Mouse (Mus musculus) heart, adult 2 months (tissue): Measurements from ENCODE around the gene Magi3. TPM values are rescaled to one million over a fixed set of nuclear protein-coding genes. Genes with fewer than 3 reads are reported as not detected.

Experiments used
- DNase-seq, 2 experiments: peaks; one replicate each; pipeline ENCODE4 v3.0.0; 2021
- H3K27ac ChIP-seq: fragments of 200-600 bp; 2 replicates; pipeline ENCODE4 v1.8.1; 2022
- H3K27me3 ChIP-seq: fragments of 200-500 bp; 2 replicates; pipeline ENCODE4 v1.6.1; 2012; ENCODE audit warnings: mild to moderate bottlenecking, low read length, inconsistent platforms, mixed read lengths; ENCODE audit not compliant: control insufficient read depth, insufficient read depth
- H3K36me3 ChIP-seq: fragments of 200-500 bp; 2 replicates; pipeline ENCODE4 v1.6.1; 2012; ENCODE audit warnings: low read length, inconsistent platforms; ENCODE audit not compliant: control insufficient read depth, insufficient read depth
- H3K4me1 ChIP-seq: fragments of 200-500 bp; 2 replicates; pipeline ENCODE4 v1.6.1; 2011; ENCODE audit warnings: low read length; ENCODE audit not compliant: control insufficient read depth, insufficient read depth
- H3K4me3 ChIP-seq: fragments of 200-600 bp; 2 replicates; pipeline ENCODE4 v1.8.1; 2022
- H3K79me2 ChIP-seq: fragments of 200-500 bp; replicated peaks from 2 replicates; pipeline ENCODE4 v1.6.1; 2012; ENCODE audit warnings: mild to moderate bottlenecking, inconsistent platforms, low read length, moderate library complexity, mixed read lengths; ENCODE audit not compliant: control insufficient read depth, insufficient read depth
- H3K9ac ChIP-seq: fragments of 200-500 bp; 2 replicates; pipeline ENCODE4 v1.6.1; 2012; ENCODE audit warnings: low read depth, mild to moderate bottlenecking, control low read depth, inconsistent platforms, low read length, mixed read lengths
- CTCF ChIP-seq: fragments of 200-600 bp; IDR thresholded peaks from 2 replicates; pipeline ENCODE4 v1.8.1; 2022; ENCODE audit warnings: antibody characterized with exemption, mild to moderate bottlenecking, moderate library complexity
- EP300 ChIP-seq: fragments of 200-500 bp; IDR thresholded peaks from 2 replicates; pipeline ENCODE4 v1.6.1; 2011; ENCODE audit warnings: low read depth, low read length, control low read depth; ENCODE audit not compliant: insufficient read depth
- POLR2A ChIP-seq: fragments of 200-500 bp; IDR thresholded peaks from 2 replicates; pipeline ENCODE4 v1.6.1; 2011; ENCODE audit warnings: mild to moderate bottlenecking, low read depth, low read length, control low read depth; ENCODE audit not compliant: insufficient read depth
- WGBS: fragments of 180-500 bp; shearing (Covaris S2); methylation state at CpG from one replicate; pipeline ENCODE4 v1.1.7; 2018; 5-methylcytosine and 5-hydroxymethylcytosine counted together
- intact Hi-C: fragments of 180-260 bp; cut with DNase I; formaldehyde crosslinking; loops from one replicate; pipeline ENCODE4 v1.15.1; 2025
- polyA plus RNA-seq: library from polyadenylated mRNA; depleted of rRNA; stranded (reverse); fragments of >200 nt; gene quantifications from 2 replicates; pipeline ENCODE4 v1.2.3, GENCODE M21; 2012
- total RNA-seq, 2 experiments: library from RNA; stranded (reverse); gene quantifications; 2 replicates each; pipeline ENCODE4 v1.2.3; 2021

Gene Magi3
- total and polyA plus RNA-seq, 3 experiments = 10.0 to 42.2 (median 31.2) TPM

DNA sequence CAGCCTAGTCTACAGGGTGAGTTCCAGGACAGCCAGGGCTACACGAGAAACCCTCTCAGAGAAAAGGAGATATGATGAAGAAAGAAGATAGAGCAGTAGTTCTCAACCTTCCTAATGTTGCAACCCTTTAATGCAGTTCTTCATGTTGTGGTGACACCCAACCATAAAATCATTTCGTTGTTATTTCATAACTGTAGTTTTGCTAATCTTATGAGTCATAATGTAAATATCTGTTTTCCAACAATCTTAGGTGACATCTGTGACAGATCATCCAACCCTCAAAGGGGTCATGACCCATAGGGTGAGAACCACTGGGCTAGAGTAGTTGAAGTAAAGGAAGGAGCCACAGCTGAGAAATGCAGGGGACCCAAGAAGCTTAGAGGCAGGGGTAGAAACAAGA is 35.9 kb downstream of the Magi3 start:
- DNase-seq = no peak
- Histone ChIP-seq H3K4me3 (no peak overlapping the region), H3K79me2 (peaks cover 2% of the 10 kb centered on the region; the same call in 1 of the 2 replicates), H3K4me1 (no peaks in the 10 kb centered on the region; the same call in 1 of the 2 replicates), H3K27me3 (no peaks in the 10 kb centered on the region), H3K9ac (no peak overlapping the region), H3K36me3 (no peaks in the 10 kb centered on the region; the same call in 1 of the 2 replicates), H3K27ac (no peak overlapping the region)
- 68% methylated on average over 2 of the region's 2 CpGs for WGBS
- TF ChIP-seq EP300 (no peak), POLR2A (no peak), CTCF (no peak)
- intact Hi-C loops = no loop called here

DNA sequence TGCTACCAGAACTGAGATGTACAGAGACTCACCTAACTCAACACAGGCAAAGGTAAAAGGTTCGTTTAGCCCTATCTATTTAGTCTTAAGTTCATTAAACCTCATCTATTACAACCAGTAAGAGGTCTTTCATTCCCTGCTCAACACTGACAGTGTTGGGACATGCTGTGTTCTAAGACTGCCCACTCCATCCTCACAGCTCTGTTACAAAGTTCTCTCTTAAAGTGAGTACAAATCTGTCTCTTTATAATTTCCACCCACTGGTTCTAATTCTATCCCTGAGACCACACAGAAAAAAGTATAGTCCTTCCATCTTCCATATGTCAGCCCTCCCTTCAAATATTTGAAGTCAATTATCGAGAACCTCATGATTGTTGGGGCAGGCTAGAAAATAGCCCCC is 36.5 kb downstream of the Magi3 start:
- Histone ChIP-seq H3K4me1 (no peaks in the 10 kb centered on the region; the same call in 1 of the 2 replicates), H3K27ac (no peak overlapping the region), H3K36me3 (no peaks in the 10 kb centered on the region; the same call in 1 of the 2 replicates), H3K9ac (no peak overlapping the region), H3K79me2 (peaks cover 2% of the 10 kb centered on the region; the same call in 1 of the 2 replicates), H3K27me3 (no peaks in the 10 kb centered on the region), H3K4me3 (no peak overlapping the region)
- 75% methylated on average over 2 of the region's 2 CpGs for WGBS
- no peak for TF ChIP-seq CTCF
- intact Hi-C loops = no loop called here
- DNase-seq = no peak

DNA sequence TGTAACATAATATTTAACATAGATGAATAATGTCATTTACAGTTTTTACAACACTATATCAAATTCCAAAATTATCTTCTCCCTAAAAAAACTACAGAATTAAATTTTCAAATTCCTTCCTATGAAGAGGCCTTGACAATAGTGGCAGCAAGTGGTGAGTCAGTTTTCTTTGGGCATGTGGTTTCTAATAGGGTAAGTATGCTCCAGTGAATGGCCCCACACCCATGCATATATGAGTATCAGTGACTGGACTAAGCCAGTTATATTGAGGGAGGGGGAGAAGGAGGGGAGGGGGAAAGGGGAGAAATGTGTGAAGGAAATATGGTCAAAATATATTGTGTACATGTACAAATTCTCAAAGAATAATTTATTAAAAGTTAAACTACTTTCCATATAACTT is 37.5 kb downstream of the Magi3 start:
- Histone ChIP-seq H3K27ac (no peak overlapping the region), H3K4me3 (no peak overlapping the region), H3K27me3 (no peaks in the 10 kb centered on the region), H3K36me3 (no peaks in the 10 kb centered on the region; the same call in 1 of the 2 replicates), H3K9ac (no peak overlapping the region), H3K79me2 (peaks cover 2% of the 10 kb centered on the region; the same call in 1 of the 2 replicates), H3K4me1 (no peaks in the 10 kb centered on the region; the same call in 1 of the 2 replicates)
- no peak for TF ChIP-seq EP300
- no peak for TF ChIP-seq CTCF
- no peak for TF ChIP-seq POLR2A
- no peak for DNase-seq
- intact Hi-C loops = no loop called here

DNA sequence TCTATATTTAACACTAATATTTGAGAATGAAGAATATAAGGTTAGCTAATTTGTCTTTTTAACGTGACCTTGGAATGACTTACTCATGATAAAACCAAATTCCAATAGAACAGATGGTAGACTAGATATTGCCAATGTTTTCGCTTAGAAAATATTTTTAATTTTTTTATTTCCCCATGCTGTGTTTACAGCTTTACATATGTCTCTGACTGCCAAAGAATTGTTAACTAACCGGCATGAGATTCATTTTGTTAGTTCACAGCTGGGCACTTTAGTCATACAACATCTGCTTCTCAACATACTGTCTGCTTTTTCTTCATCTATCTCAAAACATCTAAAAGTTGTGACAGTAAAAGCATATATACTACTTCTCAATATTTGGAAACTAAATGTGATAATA is 58.8 kb downstream of the Magi3 start:
- Histone ChIP-seq H3K79me2 (peaks cover 1% of the 10 kb centered on the region; the same call in 1 of the 2 replicates), H3K27ac (no peak overlapping the region), H3K4me1 (no peaks in the 10 kb centered on the region), H3K9ac (no peak overlapping the region), H3K27me3 (no peaks in the 10 kb centered on the region), H3K4me3 (no peak overlapping the region), H3K36me3 (no peaks in the 10 kb centered on the region)
- no peak for DNase-seq
- intact Hi-C loops = no loop called here
- WGBS = 69% methylated on average over 3 of the region's 3 CpGs
- TF ChIP-seq EP300 = no peak
- TF ChIP-seq CTCF = no peak
- no peak for TF ChIP-seq POLR2A

DNA sequence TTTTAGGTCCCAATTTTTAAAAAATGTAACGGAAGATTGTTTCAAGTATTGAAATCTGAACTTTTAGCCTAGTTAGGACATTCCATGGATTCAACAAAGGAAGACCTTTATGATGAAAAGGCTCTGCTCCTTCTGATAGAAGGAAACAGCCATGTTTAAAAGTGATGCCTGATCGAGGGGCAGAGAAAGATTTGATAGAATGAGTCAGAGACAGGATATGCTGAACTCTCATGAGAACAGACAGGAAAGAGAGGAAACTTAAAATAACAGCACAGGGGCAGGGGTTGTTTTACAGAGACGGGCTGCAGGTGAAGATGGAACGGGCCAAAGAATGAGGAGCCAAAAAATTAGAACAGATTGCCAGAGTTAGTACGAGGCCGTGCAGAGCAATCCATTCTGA is 59.6 kb downstream of the Magi3 start:
- no peak overlapping the region for H3K4me3 ChIP-seq
- H3K27me3 ChIP-seq = no peaks in the 10 kb centered on the region
- H3K36me3 ChIP-seq = no peaks in the 10 kb centered on the region
- 37% methylated on average over 6 of the region's 6 CpGs for WGBS
- intact Hi-C loops = no loop called here
- no peak overlapping the region for H3K9ac ChIP-seq
- peaks cover 1% of the 10 kb centered on the region; the same call in 1 of the 2 replicates for H3K79me2 ChIP-seq
- no peak overlapping the region for H3K27ac ChIP-seq
- no peak for DNase-seq
- no peaks in the 10 kb centered on the region for H3K4me1 ChIP-seq
- TF ChIP-seq EP300 = no peak
- no peak for TF ChIP-seq CTCF
- TF ChIP-seq POLR2A = no peak

DNA sequence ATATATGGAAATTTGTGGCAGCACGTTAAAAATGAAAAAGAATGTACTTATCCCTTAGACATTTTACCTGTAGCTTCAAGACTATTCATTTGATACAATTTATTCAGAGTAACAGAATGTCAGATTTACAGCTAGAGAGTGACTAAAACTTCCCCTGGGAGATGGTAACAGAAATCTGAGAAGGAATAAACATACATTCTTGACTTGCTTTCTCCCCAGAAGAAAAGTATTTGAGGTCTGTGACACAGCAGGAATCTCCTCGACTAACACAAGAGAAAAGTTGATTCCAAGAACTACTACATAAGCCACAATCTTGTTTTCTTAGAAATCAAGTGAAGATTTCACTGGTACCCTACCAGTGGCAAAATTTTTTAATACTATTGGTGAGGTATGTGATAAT is 70.0 kb downstream of the Magi3 start:
- Histone ChIP-seq H3K27ac (no peak overlapping the region), H3K36me3 (no peaks in the 10 kb centered on the region), H3K27me3 (no peaks in the 10 kb centered on the region), H3K4me1 (no peaks in the 10 kb centered on the region; the same call in 1 of the 2 replicates), H3K9ac (no peak overlapping the region), H3K79me2 (no peaks in the 10 kb centered on the region; the same call in 1 of the 2 replicates), H3K4me3 (no peak overlapping the region)
- WGBS = 57% methylated on average over 2 of the region's 2 CpGs
- TF ChIP-seq CTCF (no peak), POLR2A (no peak), EP300 (no peak)
- intact Hi-C loops = no loop called here
- no peak for DNase-seq
